Mouse (Mus musculus) embryonic facial prominence, embryonic 11.5 days (tissue): Measurements from ENCODE around the gene Nyap1. TPM values are rescaled to one million over a fixed set of nuclear protein-coding genes. Genes with fewer than 3 reads are reported as not detected.
"Not testable (repeated sequence)": the region's sequence is repeated elsewhere in the genome, so short reads cannot be mapped to it uniquely, and the experiment has no call there.

Experiments
- ATAC-seq: fragments of 200-750 bp; cut with Nextera tagmentation; replicated peaks from 2 replicates; pipeline ENCODE4 v1.8.0; 2017; ENCODE audit warnings: low read depth; ENCODE audit not compliant: insufficient number of reproducible peaks, low FRiP score, low TSS enrichment
- DNase-seq: peaks from one replicate; pipeline ENCODE4 v3.0.0-alpha.2; 2015; ENCODE audit warnings: low spot score
- H3K27ac ChIP-seq: fragments of 300-500 bp; sonication (generic); replicated peaks from 2 replicates; pipeline ENCODE4 v1.5.1; 2014; ENCODE audit warnings: mild to moderate bottlenecking, low read depth, low read length, control low read depth
- H3K27me3 ChIP-seq: fragments of 300-500 bp; sonication (generic); 2 replicates; pipeline ENCODE4 v1.6.1; 2014; ENCODE audit warnings: mild to moderate bottlenecking, low read length, moderate library complexity, mixed read lengths; ENCODE audit not compliant: control insufficient read depth, insufficient read depth
- H3K36me3 ChIP-seq: fragments of 300-500 bp; sonication (generic); replicated peaks from 2 replicates; pipeline ENCODE4 v1.6.1; 2014; ENCODE audit warnings: low read depth, mild to moderate bottlenecking, low read length, moderate library complexity, mixed read lengths; ENCODE audit not compliant: control insufficient read depth, insufficient read depth
- H3K4me1 ChIP-seq: fragments of 300-500 bp; sonication (generic); 2 replicates; pipeline ENCODE4 v1.6.1; 2014; ENCODE audit warnings: low read length, mixed read lengths; ENCODE audit not compliant: control insufficient read depth, insufficient read depth
- H3K4me2 ChIP-seq: fragments of 300-500 bp; sonication (generic); 2 replicates; pipeline ENCODE4 v1.6.1; 2014; ENCODE audit warnings: low read depth, mild to moderate bottlenecking, control low read depth, low read length, moderate library complexity
- H3K4me3 ChIP-seq: fragments of 300-500 bp; sonication (generic); 2 replicates; pipeline ENCODE4 v1.5.1; 2014; ENCODE audit warnings: low read depth, low read length, control low read depth
- H3K9ac ChIP-seq: fragments of 300-500 bp; sonication (generic); replicated peaks from 2 replicates; pipeline ENCODE4 v1.6.1; 2014; ENCODE audit warnings: mild to moderate bottlenecking, control low read depth, low read length
- H3K9me3 ChIP-seq: fragments of 300-500 bp; sonication (generic); replicated peaks from 2 replicates; pipeline ENCODE4 v1.6.1; 2016; ENCODE audit warnings: mild to moderate bottlenecking, low read length, inconsistent platforms, mixed read lengths; ENCODE audit not compliant: control insufficient read depth
- WGBS: fragments of 180-500 bp; shearing (Covaris S2); extraction: QIAGEN DNeasy Blood & Tissue Kit; methylation state at CpG from one replicate; pipeline ENCODE4 v1.1.7; 2014; 5-methylcytosine and 5-hydroxymethylcytosine counted together
- polyA plus RNA-seq: library from polyadenylated mRNA; unstranded; fragments of >200 nt; fragmentation: Nextera tagmentation; extraction: Ambion mirVana; gene quantifications from 2 replicates; pipeline ENCODE4 v1.2.1, GENCODE M21; 2014

Gene Nyap1
- polyA plus RNA-seq, 1 experiment from 2014 or later = 1.6 TPM

- 96% methylated on average over 13 of the region's 13 CpGs for WGBS
Measured at GRCm38 (mm10) chr5:137751221-137751887, 9.9 kb upstream of the Nyap1 start.

GRCm38 (mm10) chr5:137750212-137750611 is 8.8 kb upstream of the Nyap1 start:
- H3K9ac ChIP-seq, H3K4me2 ChIP-seq, H3K9me3 ChIP-seq, DNase-seq, H3K36me3 ChIP-seq, H3K27me3 ChIP-seq, H3K4me3 ChIP-seq, H3K27ac ChIP-seq, ATAC-seq, H3K4me1 ChIP-seq: not testable (repeated sequence)
- WGBS = 86% methylated on average over 6 of the region's 8 CpGs

More at GRCm38 (mm10) chr5:137751221-137751887, 9.9 kb upstream of the Nyap1 start:
- DNase-seq = no peak
- peaks cover 4% of the 10 kb centered on the region; the same call in 1 of the 2 replicates for H3K4me1 ChIP-seq
- no peak overlapping the region for H3K9ac ChIP-seq
- no peaks in the 10 kb centered on the region for H3K27me3 ChIP-seq
- H3K4me3 ChIP-seq = no peak overlapping the region
- H3K4me2 ChIP-seq = no peak overlapping the region
- H3K36me3 ChIP-seq = peaks cover 2% of the 10 kb centered on the region; the same call in 1 of the 2 replicates
- H3K9me3 ChIP-seq = no peaks in the 10 kb centered on the region
- ATAC-seq = no peak
- H3K27ac ChIP-seq = no peak overlapping the region

GRCm38 (mm10) chr5:137749196-137749836 is 7.9 kb upstream of the Nyap1 start:
- peaks cover 2% of the 10 kb centered on the region; the same call in 1 of the 2 replicates for H3K36me3 ChIP-seq
- H3K9ac ChIP-seq = no peak overlapping the region
- H3K4me2 ChIP-seq = peak overlapping the region; percentile 1; the same call in 1 of the 2 replicates
- DNase-seq = no peak
- 53% methylated on average over 6 of the region's 6 CpGs for WGBS
- no peak overlapping the region for H3K27ac ChIP-seq
- H3K4me1 ChIP-seq = peaks cover 4% of the 10 kb centered on the region; the same call in 1 of the 2 replicates
- H3K27me3 ChIP-seq = no peaks in the 10 kb centered on the region
- no peak overlapping the region for H3K4me3 ChIP-seq
- ATAC-seq = no peak
- no peaks in the 10 kb centered on the region for H3K9me3 ChIP-seq

GRCm38 (mm10) chr5:137748130-137748770 is 6.8 kb upstream of the Nyap1 start:
- peaks cover 4% of the 10 kb centered on the region; the same call in 1 of the 2 replicates for H3K4me1 ChIP-seq
- H3K36me3 ChIP-seq = peaks cover 2% of the 10 kb centered on the region; the same call in 1 of the 2 replicates
- H3K9me3 ChIP-seq = no peaks in the 10 kb centered on the region
- WGBS = 36% methylated on average over 5 of the region's 5 CpGs
- no peak for ATAC-seq
- peak overlapping the region; percentile 73 for H3K4me3 ChIP-seq
- no peak overlapping the region for H3K9ac ChIP-seq
- no peaks in the 10 kb centered on the region for H3K27me3 ChIP-seq
- peak overlapping the region; percentile 99 for H3K4me2 ChIP-seq
- H3K27ac ChIP-seq = no peak overlapping the region
- peak; percentile 34 for DNase-seq

GRCm38 (mm10) chr5:137747326-137747961 is 6.0 kb upstream of the Nyap1 start:
- H3K4me3 ChIP-seq = peak overlapping the region; percentile 73
- H3K27ac ChIP-seq = peak overlapping the region; percentile 87
- ATAC-seq (no peak), DNase-seq (no peak)
- H3K9ac ChIP-seq = peak overlapping the region; percentile 79
- H3K27me3 ChIP-seq = no peaks in the 10 kb centered on the region
- 6% methylated on average over 26 of the region's 26 CpGs for WGBS
- no peaks in the 10 kb centered on the region for H3K9me3 ChIP-seq
- no peaks in the 10 kb centered on the region; the same call in 1 of the 2 replicates for H3K36me3 ChIP-seq
- H3K4me1 ChIP-seq = peaks cover 4% of the 10 kb centered on the region; the same call in 1 of the 2 replicates
- peak overlapping the region; percentile 99 for H3K4me2 ChIP-seq

- peaks cover 4% of the 10 kb centered on the region; the same call in 1 of the 2 replicates for H3K4me1 ChIP-seq
- H3K9me3 ChIP-seq = no peaks in the 10 kb centered on the region
- peak overlapping the region; percentile 87 for H3K27ac ChIP-seq
- DNase-seq = peak; percentile 19
- peak overlapping the region; percentile 99 for H3K4me2 ChIP-seq
- H3K4me3 ChIP-seq = peak overlapping the region; percentile 73
- H3K9ac ChIP-seq = peak overlapping the region; percentile 79
- under 1% methylated on average over 16 of the region's 16 CpGs for WGBS
- H3K27me3 ChIP-seq = no peaks in the 10 kb centered on the region
- ATAC-seq = no peak
- H3K36me3 ChIP-seq = no peaks in the 10 kb centered on the region; the same call in 1 of the 2 replicates
Measured at GRCm38 (mm10) chr5:137746851-137747325, 5.5 kb upstream of the Nyap1 start.

- H3K9me3 ChIP-seq = no peaks in the 10 kb centered on the region
- no peaks in the 10 kb centered on the region; the same call in 1 of the 2 replicates for H3K36me3 ChIP-seq
- H3K4me3 ChIP-seq = peak overlapping the region; percentile 73
- peak overlapping the region; percentile 99 for H3K4me2 ChIP-seq
- no peaks in the 10 kb centered on the region for H3K27me3 ChIP-seq
- 0% methylated on average over 20 of the region's 20 CpGs for WGBS
- peak overlapping the region; percentile 87 for H3K27ac ChIP-seq
- peak overlapping the region; percentile 79 for H3K9ac ChIP-seq
- peak; percentile 71 for DNase-seq
- ATAC-seq = no peak
- H3K4me1 ChIP-seq = peaks cover 8% of the 10 kb centered on the region
Measured at GRCm38 (mm10) chr5:137746282-137746850, 5.0 kb upstream of the Nyap1 start.
